Mouse (Mus musculus) intestine, embryonic 16.5 days (tissue): Measurements from ENCODE around the gene 6430550D23Rik. TPM values are rescaled to one million over a fixed set of nuclear protein-coding genes. Genes with fewer than 3 reads are reported as not detected.

Experiments
- ATAC-seq: fragments of 200-750 bp; cut with Nextera tagmentation; 2 replicates; pipeline ENCODE4 v1.8.0; 2017; ENCODE audit warnings: moderate TSS enrichment, moderate library complexity
- H3K27ac ChIP-seq: fragments of 300-500 bp; sonication (generic); 2 replicates; pipeline ENCODE4 v1.5.1; 2014; ENCODE audit warnings: mild to moderate bottlenecking, low read length
- H3K27me3 ChIP-seq: fragments of 300-500 bp; sonication (generic); replicated peaks from 2 replicates; pipeline ENCODE4 v1.6.1; 2014; ENCODE audit warnings: low read length, control low read depth, mixed read lengths; ENCODE audit not compliant: control insufficient read depth, insufficient read depth
- H3K36me3 ChIP-seq: fragments of 300-500 bp; sonication (generic); 2 replicates; pipeline ENCODE4 v1.6.1; 2014; ENCODE audit warnings: low read length, control low read depth; ENCODE audit not compliant: control insufficient read depth, insufficient read depth
- H3K4me1 ChIP-seq: fragments of 300-500 bp; sonication (generic); 2 replicates; pipeline ENCODE4 v1.6.1; 2014; ENCODE audit warnings: low read length, control low read depth, mixed read lengths; ENCODE audit not compliant: control insufficient read depth, insufficient read depth
- H3K4me2 ChIP-seq: fragments of 300-500 bp; sonication (generic); 2 replicates; pipeline ENCODE4 v1.6.1; 2014; ENCODE audit warnings: low read depth, low read length, control low read depth
- H3K4me3 ChIP-seq: fragments of 300-500 bp; sonication (generic); 2 replicates; pipeline ENCODE4 v1.5.1; 2014; ENCODE audit warnings: mild to moderate bottlenecking, low read length
- H3K9ac ChIP-seq: fragments of 300-500 bp; sonication (generic); 2 replicates; pipeline ENCODE4 v1.6.1; 2014; ENCODE audit warnings: low read depth, low read length
- H3K9me3 ChIP-seq: fragments of 300-500 bp; sonication (generic); 2 replicates; pipeline ENCODE4 v1.6.1; 2016; ENCODE audit warnings: low read length, control low read depth; ENCODE audit not compliant: control insufficient read depth
- WGBS: fragments of 180-500 bp; shearing (Covaris S2); extraction: QIAGEN DNeasy Blood & Tissue Kit; methylation state at CpG from one replicate; pipeline ENCODE4 v1.1.7; 2014; 5-methylcytosine and 5-hydroxymethylcytosine counted together
- polyA plus RNA-seq: library from polyadenylated mRNA; unstranded; fragments of >200 nt; fragmentation: Nextera tagmentation; extraction: Ambion mirVana; gene quantifications from 2 replicates; pipeline ENCODE4 v1.2.1, GENCODE M21; 2015

6430550D23Rik gene
- 1.7 and 1.9 TPM in 2 replicates for polyA plus RNA-seq

DNA sequence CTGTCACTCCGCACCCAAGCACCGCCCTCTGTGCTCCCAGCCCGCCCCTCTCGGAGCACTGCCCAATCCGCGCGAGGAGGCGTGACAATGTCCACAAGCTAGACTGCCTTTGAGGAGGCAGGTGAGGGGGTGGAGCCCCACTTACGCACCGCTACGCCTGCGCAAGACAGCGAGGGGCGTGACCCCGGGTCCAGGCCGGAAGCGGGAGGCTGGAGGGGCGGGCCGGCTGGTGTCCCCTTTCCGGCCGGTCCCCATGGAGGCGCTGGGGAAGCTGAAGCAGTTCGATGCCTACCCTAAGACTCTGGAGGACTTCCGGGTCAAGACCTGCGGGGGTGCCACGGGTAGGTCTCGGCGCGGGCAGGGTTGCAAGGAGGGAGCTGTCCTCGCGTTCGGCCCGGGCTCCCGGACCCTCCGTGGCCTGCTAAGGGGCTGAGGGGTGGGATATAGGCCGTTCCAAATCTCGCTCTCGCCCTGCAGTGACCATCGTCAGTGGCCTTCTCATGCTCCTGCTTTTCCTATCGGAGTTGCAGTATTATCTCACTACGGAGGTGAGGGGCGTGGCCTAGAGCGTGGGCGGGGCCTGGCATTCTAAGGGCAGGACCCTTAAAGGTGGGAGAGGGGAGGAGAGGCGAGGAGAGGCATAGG is at the start of gene 6430550D23Rik, which contains the start of gene Ergic3:
TSS of gene 6430550D23Rik (minus strand) at position 90 of the 645 bp plus-strand sequence.
TSS of gene Ergic3 (plus strand) at position 158 of the 645 bp plus-strand sequence.
- Histone ChIP-seq H3K4me1 (peaks cover 7% of the 10 kb centered on the region; the same call in 1 of the 2 replicates), H3K4me2 (peak within 1 kb of the TSS; percentile 76), H3K27me3 (no peaks in the 10 kb centered on the region), H3K27ac (peak within 1 kb of the TSS; percentile 73), H3K36me3 (peaks cover 8% of the 10 kb centered on the region), H3K9ac (peak within 1 kb of the TSS; percentile 85), H3K9me3 (0 out of 2 replicates have a peak, but pooled peaks cover 3% of the 10 kb centered on the region), H3K4me3 (peak within 1 kb of the TSS; percentile 79)
- peak; percentile 100 for ATAC-seq
- under 1% methylated on average over 42 of the region's 45 CpGs for WGBS

DNA sequence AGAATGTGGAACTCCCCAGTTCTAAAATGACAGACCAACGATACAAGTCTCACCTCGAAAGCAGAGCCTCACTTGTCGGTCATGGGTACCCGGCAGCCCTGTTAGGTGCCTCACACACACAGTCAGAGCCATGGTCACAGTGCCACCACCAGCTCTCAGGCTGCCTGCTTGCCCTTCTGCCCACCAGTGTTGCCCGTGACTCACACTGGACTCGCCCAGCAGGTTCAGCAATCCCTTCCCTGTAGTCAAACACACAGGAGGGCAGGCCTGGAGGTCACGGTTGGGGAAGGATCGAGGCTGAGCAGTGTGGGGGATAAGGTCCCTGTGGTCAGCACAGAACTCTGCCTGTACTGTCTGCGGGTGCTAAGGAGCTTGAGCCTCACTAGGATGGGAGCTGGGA is 45.0 kb upstream of the 6430550D23Rik start, which contains the start of gene Fer1l4:
TSS of gene Fer1l4 (minus strand) at position 132 of the 400 bp plus-strand sequence.
- H3K4me2 ChIP-seq, result no peak within 1 kb of the TSS

DNA sequence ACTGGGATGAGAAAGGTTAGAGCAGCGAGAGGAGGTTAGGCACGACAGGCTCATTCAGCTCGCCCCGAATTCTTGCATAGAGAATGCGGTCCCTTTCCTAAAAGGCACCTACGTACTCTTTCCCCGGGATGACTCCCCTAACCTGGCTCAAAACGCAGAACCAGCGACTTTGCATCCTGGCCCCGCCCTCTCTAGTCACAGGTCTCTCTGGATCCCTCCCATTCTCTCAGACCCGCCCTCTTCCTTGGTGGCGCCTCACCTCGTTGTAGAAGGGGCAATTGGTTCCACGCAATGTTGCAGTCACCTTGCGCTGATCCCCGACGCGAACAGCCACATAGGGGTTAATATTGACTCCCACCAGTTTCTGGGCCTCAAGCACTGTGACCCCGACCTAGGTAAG is 40.2 kb upstream of the 6430550D23Rik start:
- no peaks in the 10 kb centered on the region for H3K27me3 ChIP-seq
- H3K4me3 ChIP-seq, result peak overlapping the region; percentile 19
- H3K27ac ChIP-seq, result no peak overlapping the region
- no peak overlapping the region for H3K9ac ChIP-seq
- 0 out of 2 replicates have a peak, but pooled peaks cover 2% of the 10 kb centered on the region for H3K4me1 ChIP-seq
- H3K9me3 ChIP-seq, result no peaks in the 10 kb centered on the region
- ATAC-seq, result no peak; the same call in 1 of the 2 replicates
- peak overlapping the region; percentile 43 for H3K4me2 ChIP-seq
- 6% methylated on average over 19 of the region's 19 CpGs for WGBS
- H3K36me3 ChIP-seq, result no peaks in the 10 kb centered on the region

More for the DNA sequence above, 45.0 kb upstream of the 6430550D23Rik start, which contains the start of gene Fer1l4:
- Histone ChIP-seq H3K9me3 (no peaks in the 10 kb centered on the region), H3K27ac (no peak within 1 kb of the TSS), H3K4me1 (0 out of 2 replicates have a peak, but pooled peaks cover 2% of the 10 kb centered on the region), H3K27me3 (no peaks in the 10 kb centered on the region), H3K4me3 (no peak within 1 kb of the TSS), H3K9ac (no peak within 1 kb of the TSS), H3K36me3 (no peaks in the 10 kb centered on the region)
- 67% methylated on average over 9 of the region's 9 CpGs for WGBS
- no peak for ATAC-seq

DNA sequence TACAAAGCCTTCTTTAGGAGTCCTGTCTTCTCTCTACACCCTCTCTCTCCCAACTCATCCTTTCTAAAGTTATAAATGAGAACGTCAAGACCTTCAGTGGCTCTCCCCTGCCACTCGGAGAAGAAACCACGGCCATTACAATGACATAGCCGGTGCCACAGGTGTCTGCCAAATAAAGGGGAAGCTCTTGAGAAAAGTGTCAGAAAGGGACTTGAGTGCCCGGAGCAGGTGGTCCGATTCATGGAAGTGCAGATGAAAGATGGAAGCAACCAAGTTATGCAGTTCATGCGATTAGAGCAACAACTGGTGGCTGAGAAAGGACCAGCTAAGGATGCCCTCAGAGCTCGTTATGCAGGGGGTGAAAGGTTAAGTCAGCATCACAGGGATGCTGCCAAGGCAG is 35.1 kb upstream of the 6430550D23Rik start:
- H3K4me1 ChIP-seq, result no peaks in the 10 kb centered on the region
- no peak overlapping the region for H3K9ac ChIP-seq
- no peak overlapping the region for H3K4me2 ChIP-seq
- no peaks in the 10 kb centered on the region for H3K27me3 ChIP-seq
- H3K9me3 ChIP-seq, result no peaks in the 10 kb centered on the region
- H3K4me3 ChIP-seq, result no peak overlapping the region
- 83% methylated on average over 8 of the region's 8 CpGs for WGBS
- no peaks in the 10 kb centered on the region for H3K36me3 ChIP-seq
- no peak overlapping the region for H3K27ac ChIP-seq
- no peak for ATAC-seq

DNA sequence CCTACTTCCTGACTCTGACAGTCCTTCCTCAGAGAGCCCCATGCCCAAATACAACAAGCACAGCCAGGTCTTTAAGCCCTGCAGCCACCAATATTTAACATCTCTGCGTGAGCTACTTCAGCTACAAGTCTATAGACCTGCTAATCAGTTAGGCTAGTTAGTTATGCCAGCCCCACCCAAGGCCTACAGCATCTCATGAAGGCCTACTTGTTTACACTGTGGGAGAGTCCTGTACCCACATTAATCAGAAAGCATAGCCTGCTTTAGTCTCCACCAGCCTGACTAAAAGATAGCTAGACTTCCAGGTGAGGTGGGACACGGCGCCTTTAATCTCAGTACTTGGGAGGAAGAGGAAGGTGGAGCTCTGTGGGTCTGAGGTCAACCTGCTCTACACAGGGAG is 31.6 kb upstream of the 6430550D23Rik start:
- Histone ChIP-seq H3K27me3 (no peaks in the 10 kb centered on the region), H3K4me3 (no peak overlapping the region), H3K4me1 (no peaks in the 10 kb centered on the region), H3K9me3 (no peaks in the 10 kb centered on the region), H3K9ac (no peak overlapping the region), H3K36me3 (no peaks in the 10 kb centered on the region), H3K4me2 (no peak overlapping the region), H3K27ac (no peak overlapping the region)
- 72% methylated on average over 3 of the region's 3 CpGs for WGBS
- ATAC-seq, result no peak

DNA sequence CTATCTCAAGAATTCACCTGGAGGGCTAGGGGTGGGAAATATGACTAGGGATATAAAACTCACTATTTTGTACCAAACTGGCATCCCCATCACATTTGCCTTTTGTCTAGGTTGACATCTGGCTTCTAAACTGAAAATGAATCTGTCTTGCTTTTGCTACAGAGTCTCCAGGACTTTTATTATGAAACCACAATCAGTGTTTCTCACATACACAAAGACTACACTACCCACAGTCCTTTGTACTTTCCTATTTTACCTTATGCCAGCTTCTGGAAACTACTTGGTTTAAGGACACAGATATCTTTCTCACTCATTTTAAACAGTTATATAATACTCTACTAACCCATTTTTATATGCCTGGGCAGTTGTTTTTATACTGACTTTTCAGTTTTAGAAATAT is 17.7 kb upstream of the 6430550D23Rik start:
- no peak overlapping the region for H3K27ac ChIP-seq
- H3K9ac ChIP-seq, result no peak overlapping the region
- ATAC-seq, result no peak
- no peaks in the 10 kb centered on the region for H3K27me3 ChIP-seq
- no peaks in the 10 kb centered on the region for H3K9me3 ChIP-seq
- no peak overlapping the region for H3K4me2 ChIP-seq
- H3K36me3 ChIP-seq, result no peaks in the 10 kb centered on the region
- no peak overlapping the region for H3K4me3 ChIP-seq
- H3K4me1 ChIP-seq, result no peaks in the 10 kb centered on the region

DNA sequence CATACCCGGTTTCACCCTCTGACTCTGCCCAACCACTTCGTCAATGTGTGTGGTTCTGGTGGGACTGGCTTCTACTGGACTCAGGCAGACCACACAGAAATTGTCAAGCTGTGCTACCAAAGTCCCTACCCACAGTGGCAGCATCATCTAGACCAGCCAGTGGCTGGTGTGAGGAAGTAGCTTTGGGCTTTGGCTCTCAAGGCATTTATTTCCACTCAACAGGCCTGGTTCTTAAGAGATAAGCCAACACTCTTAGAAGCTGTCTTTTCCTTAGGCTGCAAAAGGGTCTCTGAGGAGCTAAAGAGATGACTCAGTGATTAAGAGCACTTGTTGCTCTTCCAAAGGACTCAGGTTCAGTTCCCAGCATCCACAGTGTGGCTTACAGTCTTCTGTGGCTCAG is 14.0 kb upstream of the 6430550D23Rik start:
- H3K4me1 ChIP-seq, result no peaks in the 10 kb centered on the region; the same call in 1 of the 2 replicates

DNA sequence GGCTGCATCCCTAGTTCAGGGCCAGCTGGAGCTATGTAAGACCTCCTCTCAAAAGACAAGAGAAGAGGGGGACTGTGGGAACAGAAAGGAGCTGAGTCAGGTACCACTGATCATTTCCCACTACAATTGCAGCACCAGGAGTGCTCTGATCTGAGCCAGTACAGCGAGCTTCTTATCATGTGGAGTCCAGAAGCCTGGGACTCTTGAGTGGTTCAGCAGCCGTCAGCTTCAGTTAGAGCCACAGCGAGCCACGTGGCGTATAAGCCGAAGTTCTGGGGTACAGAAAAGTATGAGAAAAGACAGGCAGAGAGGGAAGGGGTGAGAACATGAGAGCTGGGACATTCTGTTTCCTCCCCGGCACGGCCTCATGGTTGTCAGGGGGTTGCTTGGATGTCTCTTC is 13.4 kb upstream of the 6430550D23Rik start:
- no peak for ATAC-seq
- Histone ChIP-seq H3K4me1 (no peaks in the 10 kb centered on the region; the same call in 1 of the 2 replicates), H3K4me2 (no peak overlapping the region), H3K36me3 (peaks cover 18% of the 10 kb centered on the region), H3K9ac (no peak overlapping the region), H3K4me3 (no peak overlapping the region), H3K9me3 (no peaks in the 10 kb centered on the region), H3K27me3 (no peaks in the 10 kb centered on the region), H3K27ac (no peak overlapping the region)
- WGBS, result 83% methylated on average over 8 of the region's 8 CpGs

More for the DNA sequence above, 14.0 kb upstream of the 6430550D23Rik start:
- H3K4me2 ChIP-seq, result no peak overlapping the region
- no peak overlapping the region for H3K4me3 ChIP-seq
- 87% methylated on average over 2 of the region's 2 CpGs for WGBS
- H3K27me3 ChIP-seq, result no peaks in the 10 kb centered on the region
- peaks cover 14% of the 10 kb centered on the region for H3K36me3 ChIP-seq
- ATAC-seq, result no peak
- H3K27ac ChIP-seq, result no peak overlapping the region
- no peaks in the 10 kb centered on the region for H3K9me3 ChIP-seq
- H3K9ac ChIP-seq, result no peak overlapping the region

DNA sequence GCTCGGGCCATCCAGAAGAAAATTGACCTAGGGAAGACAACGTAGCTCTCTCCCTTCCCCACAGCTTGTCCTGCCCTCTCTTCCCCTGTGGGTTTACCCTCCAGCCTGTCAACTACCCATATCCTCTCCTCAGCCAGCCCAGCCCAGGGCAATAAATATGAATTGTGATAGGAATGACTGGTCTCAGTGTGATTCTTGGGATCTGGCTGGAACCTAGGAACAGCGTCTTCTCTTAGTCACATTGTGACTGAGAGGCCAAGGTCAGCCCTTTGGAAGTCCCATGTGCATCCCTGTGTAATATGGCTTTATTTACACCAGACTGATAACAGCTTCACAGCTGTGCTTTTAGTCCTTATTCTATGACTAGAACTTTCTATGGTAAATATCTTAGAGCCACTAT is 10.3 kb upstream of the 6430550D23Rik start:
- no peaks in the 10 kb centered on the region for H3K27me3 ChIP-seq
- 80% methylated on average over 3 of the region's 3 CpGs for WGBS
- no peak overlapping the region for H3K4me3 ChIP-seq
- H3K4me1 ChIP-seq, result no peaks in the 10 kb centered on the region; the same call in 1 of the 2 replicates
- no peak overlapping the region for H3K4me2 ChIP-seq
- H3K9me3 ChIP-seq, result no peaks in the 10 kb centered on the region
- peaks cover 28% of the 10 kb centered on the region for H3K36me3 ChIP-seq
- no peak overlapping the region for H3K27ac ChIP-seq
- ATAC-seq, result no peak
- H3K9ac ChIP-seq, result no peak overlapping the region
